10 mouse cellular contexts compared by ENCODE assay signal in the genomic region with DNA sequence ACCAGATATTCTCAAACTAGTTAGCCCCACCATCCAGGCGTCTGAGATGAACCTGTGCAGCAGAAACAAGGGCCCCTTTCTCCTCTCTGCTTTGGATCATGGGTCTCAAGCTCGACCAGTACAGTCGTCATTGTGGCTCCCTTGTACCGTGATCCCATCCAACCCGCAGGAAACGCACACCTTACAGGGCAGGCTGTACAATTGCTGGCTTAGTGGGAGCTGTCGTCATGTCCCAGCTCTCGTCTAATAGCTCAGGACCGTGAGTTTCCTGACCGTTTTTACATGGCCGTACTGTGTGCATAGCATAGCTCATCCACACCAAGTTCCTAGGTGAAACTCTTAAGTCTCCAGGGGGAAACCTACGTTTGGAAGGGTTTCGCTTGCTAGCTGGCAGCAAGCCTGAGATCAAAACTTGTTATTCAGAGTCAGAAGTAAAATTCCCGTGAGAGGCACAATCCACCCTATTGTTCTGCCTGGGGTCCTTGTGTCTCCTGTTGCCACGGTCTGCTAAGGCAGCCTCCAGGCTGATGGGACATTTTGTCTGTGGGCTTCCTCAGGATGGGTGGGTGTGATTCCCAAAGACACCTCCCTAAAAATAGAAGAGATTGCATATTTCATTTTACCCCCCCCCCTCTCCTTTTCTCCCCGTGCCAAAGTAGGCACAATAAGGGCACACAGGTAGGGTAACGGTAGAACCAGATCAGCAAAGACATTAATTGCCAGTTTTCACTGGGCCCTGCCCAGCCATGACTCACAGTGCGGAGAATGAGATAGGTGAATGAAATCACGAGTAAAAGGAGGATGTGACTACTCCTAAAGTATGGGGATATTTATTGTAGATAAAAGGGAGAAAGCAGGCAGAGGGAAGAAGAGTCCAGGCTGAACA.
DNase-seq lines count a peak whose midpoint lies in the region; ATAC-seq and TF ChIP-seq lines count a peak whose summit lies in the region.
"Had no signal": no experiment of that assay in that cellular context is flagged by ENCODE, and none has a peak within 500 bp of the region (broad histone marks: within the 10 kb centered on the region; RNA-seq: fewer than 3 reads in every experiment).

No protein-coding gene starts in this region.

- intact Hi-C loops in gastrocnemius, adult 2 months (cut with DNase I) = no loop called here

- peak overlapping the region; percentile 49 for H3K9ac ChIP-seq in lung, embryonic 16.5 days (ENCODE audit: low read length)
- no peak overlapping the region; the same call in 1 of the 2 replicates for H3K9ac ChIP-seq in ES-E14 (ENCODE audit: insufficient read depth, low read depth, low read length, poor library complexity, severe bottlenecking)
- H3K9ac ChIP-seq in heart, embryonic 16.5 days (ENCODE audit: low read length) = no peak overlapping the region; the same call in 1 of the 2 replicates
- H3K9ac ChIP-seq: liver, embryonic 14.5 days had no signal

- DNase-seq in gastrocnemius, adult 2 months = no peak
- no peak for DNase-seq in gastrocnemius, postnatal 25 days
- no peak for DNase-seq in lung, postnatal 4 days
- DNase-seq in ES-E14 (ENCODE audit: low read depth, low spot score) = no peak
- DNase-seq in left cerebral cortex, adult 9 months (ENCODE audit: low spot score in 2 of 2) = no peak
- no peak for DNase-seq in gastrocnemius, postnatal 4 days (ENCODE audit: low spot score in 2 of 2)
- DNase-seq: layer of hippocampus, adult 9-11 months had no signal

- H3K4me3 ChIP-seq in gastrocnemius, adult 2 months = peak overlapping the region; percentile 39
- no peak overlapping the region for H3K4me3 ChIP-seq in lung, embryonic 16.5 days (ENCODE audit: low read length)
- H3K4me3 ChIP-seq in ES-E14 (ENCODE audit: insufficient read depth in 1 of 2, low read depth in 1 of 2, low read length in 2 of 2, poor library complexity in 1 of 2, severe bottlenecking in 1 of 2) = no peak overlapping the region
- no peak overlapping the region for H3K4me3 ChIP-seq in heart, embryonic 16.5 days (ENCODE audit: low read length)

- H3K36me3 ChIP-seq in lung, embryonic 16.5 days (ENCODE audit: control insufficient read depth, insufficient read depth, low read length) = no peaks in the 10 kb centered on the region
- no peaks in the 10 kb centered on the region for H3K36me3 ChIP-seq in ES-E14 (ENCODE audit: control insufficient read depth, insufficient read depth, low read length, poor library complexity, severe bottlenecking)
- no peaks in the 10 kb centered on the region for H3K36me3 ChIP-seq in heart, embryonic 16.5 days (ENCODE audit: control insufficient read depth, insufficient read depth)

- H3K9me3 ChIP-seq in lung, embryonic 16.5 days (ENCODE audit: control insufficient read depth, low read length) = no peaks in the 10 kb centered on the region
- H3K9me3 ChIP-seq in ES-E14 (ENCODE audit: control insufficient read depth, insufficient read depth, low read depth, low read length) = no peaks in the 10 kb centered on the region
- H3K9me3 ChIP-seq in heart, embryonic 16.5 days (replicated peaks; ENCODE audit: control insufficient read depth, low read length) = peaks cover 3% of the 10 kb centered on the region; the same call in 1 of the 2 replicates

- peaks cover 31% of the 10 kb centered on the region for H3K4me1 ChIP-seq in lung, embryonic 16.5 days (replicated peaks; ENCODE audit: control insufficient read depth, insufficient read depth, low read length)
- H3K4me1 ChIP-seq in ES-E14 (ENCODE audit: control insufficient read depth in 2 of 2, insufficient read depth in 2 of 2, low read length in 2 of 2, poor library complexity in 1 of 2) = peaks cover 8 to 14% of the 10 kb centered on the region in 2 experiments
- 0 out of 2 replicates have a peak, but pooled peaks cover 3% of the 10 kb centered on the region for H3K4me1 ChIP-seq in heart, embryonic 16.5 days (ENCODE audit: control insufficient read depth, insufficient read depth, low read length)

- peak; percentile 47 for ATAC-seq in lung, embryonic 16.5 days (ENCODE audit: low read depth)
- ATAC-seq in heart, embryonic 16.5 days (replicated peaks; ENCODE audit: extremely low read depth, insufficient read depth, low FRiP score) = 0 out of 2 replicates have a peak, but pooled peaks have one; percentile 2

- in situ Hi-C loops in ES-E14 (cut with MboI; ENCODE audit: low sequenced_read_pairs in 2 of 2, unreplicated experiment in 2 of 2) = no loop called here

- WGBS in lung, embryonic 16.5 days = 40% methylated on average over 19 of the region's 19 CpGs
- WGBS in heart, embryonic 16.5 days = 56% methylated on average over 19 of the region's 19 CpGs

- no peak for TF ChIP-seq CTCF in gastrocnemius, adult 2 months (IDR thresholded peaks at IDR 0.05)

- peak overlapping the region; percentile 48 for H3K4me2 ChIP-seq in lung, embryonic 16.5 days (ENCODE audit: low read depth, low read length)
- H3K4me2 ChIP-seq in heart, embryonic 16.5 days (ENCODE audit: low read depth, low read length) = peak overlapping the region; percentile 48

- H3K27ac ChIP-seq in gastrocnemius, adult 2 months = peak overlapping the region; percentile 64
- peak overlapping the region; percentile 91 for H3K27ac ChIP-seq in lung, embryonic 16.5 days (ENCODE audit: low read length)
- H3K27ac ChIP-seq in ES-E14 (ENCODE audit: insufficient read depth, low read depth, low read length, poor library complexity, severe bottlenecking) = peak overlapping the region; percentile 49; the same call in 1 of the 2 replicates
- peak overlapping the region; percentile 47; the same call in 1 of the 2 replicates for H3K27ac ChIP-seq in heart, embryonic 16.5 days (ENCODE audit: low read length)
- H3K27ac ChIP-seq: liver, embryonic 14.5 days had no signal

- H3K27me3 ChIP-seq in lung, embryonic 16.5 days (ENCODE audit: control insufficient read depth, insufficient read depth, low read depth, low read length) = no peaks in the 10 kb centered on the region
- no peaks in the 10 kb centered on the region for H3K27me3 ChIP-seq in heart, embryonic 16.5 days (ENCODE audit: control insufficient read depth, insufficient read depth, low read length)

TF ChIP-seq in ES-E14, 5 proteins besides CTCF, POLR2A, EP300 and RAD21:
- no peak for TF ChIP-seq CHD2 (IDR thresholded peaks at IDR 0.05; ENCODE audit: low read depth, low read length)
- no peak for TF ChIP-seq ZC3H11A (IDR thresholded peaks at IDR 0.05; ENCODE audit: borderline replicate concordance, low read depth, low read length)
- no peak for TF ChIP-seq MAFK (IDR thresholded peaks at IDR 0.05; ENCODE audit: insufficient read depth, low read depth, low read length)
- TF ChIP-seq HCFC1 (IDR thresholded peaks at IDR 0.05; ENCODE audit: borderline replicate concordance, insufficient read depth, low read length) = no peak
- TF ChIP-seq ZNF384 (IDR thresholded peaks at IDR 0.05; ENCODE audit: low read depth, low read length) = no peak
